Mouse (Mus musculus): ENCODE data around the gene Appl2.

- TF ChIP-seq POLR2AphosphoS2 (IDR thresholded peaks at IDR 0.05; ENCODE audit: low read length) = no peak
- no peak for TF ChIP-seq CTCF (IDR thresholded peaks at IDR 0.05 in 2 of 3, conservative IDR thresholded peaks at IDR 0.05 in 1 of 3; ENCODE audit: control insufficient read depth in 1 of 3, insufficient read depth in 1 of 3, low read depth in 2 of 3, low read length in 3 of 3, poor library complexity in 1 of 3, severe bottlenecking in 1 of 3)
Observed at GRCm38 (mm10) chr10:83644167-83644566, 4.4 kb downstream of the Appl2 start.
